Mouse (Mus musculus) forebrain, postnatal 0 days (tissue): ENCODE data around the gene Gm5965. TPM values are rescaled to one million over a fixed set of nuclear protein-coding genes. Genes with fewer than 3 reads are reported as not detected.
A peak's percentile ranks its signal among the peaks of the same experiment; 100 is the strongest.

ENCODE experiments used
- ATAC-seq: fragments of 200-750 bp; cut with Nextera tagmentation; 2 replicates; pipeline ENCODE4 v1.8.0; 2017; ENCODE audit warnings: mild to moderate bottlenecking, moderate library complexity
- DNase-seq: peaks from one replicate; pipeline ENCODE4 v3.0.0-alpha.2; 2015
- H3K27ac ChIP-seq: fragments of 300-500 bp; sonication (generic); 2 replicates; pipeline ENCODE4 v1.5.1; 2014; ENCODE audit warnings: low read depth, mild to moderate bottlenecking, antibody characterized with exemption, low read length, moderate library complexity, mixed read lengths
- H3K27me3 ChIP-seq: fragments of 300-500 bp; sonication (generic); 2 replicates; pipeline ENCODE4 v1.6.1; 2014; ENCODE audit warnings: mild to moderate bottlenecking, low read length, mixed read lengths; ENCODE audit not compliant: insufficient read depth
- H3K36me3 ChIP-seq: fragments of 300-500 bp; sonication (generic); 2 replicates; pipeline ENCODE4 v1.6.1; 2014; ENCODE audit warnings: mild to moderate bottlenecking, moderate library complexity; ENCODE audit not compliant: insufficient read depth
- H3K4me1 ChIP-seq: fragments of 300-500 bp; sonication (generic); 2 replicates; pipeline ENCODE4 v1.6.1; 2014; ENCODE audit warnings: antibody characterized with exemption; ENCODE audit not compliant: insufficient read depth
- H3K4me2 ChIP-seq: fragments of 300-500 bp; sonication (generic); 2 replicates; pipeline ENCODE4 v1.6.1; 2014; ENCODE audit warnings: low read depth, mild to moderate bottlenecking, moderate library complexity
- H3K4me3 ChIP-seq: fragments of 300-500 bp; sonication (generic); 2 replicates; pipeline ENCODE4 v1.5.1; 2014; ENCODE audit warnings: low read depth, low read length, mixed read lengths
- H3K9ac ChIP-seq: fragments of 300-500 bp; sonication (generic); 2 replicates; pipeline ENCODE4 v1.6.1; 2014; ENCODE audit warnings: mild to moderate bottlenecking
- H3K9me3 ChIP-seq: fragments of 300-500 bp; sonication (generic); 2 replicates; pipeline ENCODE4 v1.6.1; 2016; ENCODE audit warnings: low read length
- CTCF ChIP-seq: sonication (generic); IDR thresholded peaks from 2 replicates; pipeline ENCODE4 v1.5.1; 2016; ENCODE audit warnings: antibody characterized with exemption, control low read depth, low read depth
- WGBS: fragments of 180-500 bp; shearing (Covaris S2); extraction: QIAGEN DNeasy Blood & Tissue Kit; methylation state at CpG from one replicate; pipeline ENCODE4 v1.1.7; 2014; 5-methylcytosine and 5-hydroxymethylcytosine counted together
- polyA plus RNA-seq: library from polyadenylated mRNA; unstranded; fragments of >200 nt; fragmentation: Nextera tagmentation; extraction: Ambion mirVana; gene quantifications from 2 replicates; pipeline ENCODE4 v1.2.1, GENCODE M21; 2015
- total RNA-seq: library from RNA; depleted of rRNA; stranded (reverse); fragments of >200 nt; gene quantifications from 2 replicates; pipeline ENCODE4 v1.2.3, GENCODE M21; 2014; rRNA removed

Gm5965 gene
- total and polyA plus RNA-seq, 2 experiments from 2014 or later: not detected

- H3K9ac ChIP-seq: no peak within 1 kb of the TSS
- 88% methylated on average over 2 of the region's 2 CpGs for WGBS
- H3K4me2 ChIP-seq: no peak within 1 kb of the TSS
- H3K27ac ChIP-seq: no peak within 1 kb of the TSS
- H3K4me1 ChIP-seq: no peaks in the 10 kb centered on the region
- ATAC-seq (no peak), DNase-seq (no peak)
- no peak within 1 kb of the TSS for H3K4me3 ChIP-seq
- H3K36me3 ChIP-seq: no peaks in the 10 kb centered on the region
- H3K9me3 ChIP-seq: no peaks in the 10 kb centered on the region
- no peak for TF ChIP-seq CTCF
- no peaks in the 10 kb centered on the region for H3K27me3 ChIP-seq
Observed at GRCm38 (mm10) chr16:88774106-88774505, 3.6 kb upstream of the Gm5965 start, which contains the start of gene 2310057N15Rik. Gene 2310057N15Rik, minus strand, starts transcription at chr16:88774206.

GRCm38 (mm10) chr16:88786786-88787185 lies 9.1 kb downstream of the Gm5965 start:
- DNase-seq (no peak), ATAC-seq (no peak)
- Histone ChIP-seq H3K9ac (no peak overlapping the region), H3K27me3 (no peaks in the 10 kb centered on the region), H3K36me3 (no peaks in the 10 kb centered on the region), H3K9me3 (no peaks in the 10 kb centered on the region), H3K4me2 (no peak overlapping the region), H3K27ac (no peak overlapping the region), H3K4me3 (no peak overlapping the region), H3K4me1 (no peaks in the 10 kb centered on the region)
- 82% methylated on average over 2 of the region's 2 CpGs for WGBS
- no peak for TF ChIP-seq CTCF

- H3K4me2 ChIP-seq: no peak within 1 kb of the TSS
Observed at GRCm38 (mm10) chr16:88811827-88812226, 34.1 kb downstream of the Gm5965 start, which contains the start of gene Gm20741. Gene Gm20741, minus strand, starts transcription at chr16:88812220.

GRCm38 (mm10) chr16:88820066-88820465 lies 42.4 kb downstream of the Gm5965 start, which contains the start of gene Krtap15:
Gene Krtap15, plus strand, starts transcription at chr16:88820215.
- DNase-seq (no peak), ATAC-seq (no peak)
- Histone ChIP-seq H3K36me3 (no peaks in the 10 kb centered on the region), H3K4me3 (no peak within 1 kb of the TSS), H3K27me3 (no peaks in the 10 kb centered on the region), H3K9ac (no peak within 1 kb of the TSS), H3K4me1 (no peaks in the 10 kb centered on the region), H3K4me2 (no peak within 1 kb of the TSS), H3K9me3 (no peaks in the 10 kb centered on the region), H3K27ac (no peak within 1 kb of the TSS)
- 81% methylated on average over 3 of the region's 3 CpGs for WGBS
- TF ChIP-seq CTCF: no peak

More at GRCm38 (mm10) chr16:88811827-88812226, 34.1 kb downstream of the Gm5965 start, which contains the start of gene Gm20741:
- H3K9ac ChIP-seq: no peak within 1 kb of the TSS
- DNase-seq: no peak
- TF ChIP-seq CTCF: no peak
- H3K4me1 ChIP-seq: no peaks in the 10 kb centered on the region
- ATAC-seq: no peak
- no peaks in the 10 kb centered on the region for H3K27me3 ChIP-seq
- 82% methylated on average over 2 of the region's 2 CpGs for WGBS
- H3K27ac ChIP-seq: no peak within 1 kb of the TSS
- no peaks in the 10 kb centered on the region for H3K36me3 ChIP-seq
- no peak within 1 kb of the TSS for H3K4me3 ChIP-seq
- H3K9me3 ChIP-seq: no peaks in the 10 kb centered on the region

DNA sequence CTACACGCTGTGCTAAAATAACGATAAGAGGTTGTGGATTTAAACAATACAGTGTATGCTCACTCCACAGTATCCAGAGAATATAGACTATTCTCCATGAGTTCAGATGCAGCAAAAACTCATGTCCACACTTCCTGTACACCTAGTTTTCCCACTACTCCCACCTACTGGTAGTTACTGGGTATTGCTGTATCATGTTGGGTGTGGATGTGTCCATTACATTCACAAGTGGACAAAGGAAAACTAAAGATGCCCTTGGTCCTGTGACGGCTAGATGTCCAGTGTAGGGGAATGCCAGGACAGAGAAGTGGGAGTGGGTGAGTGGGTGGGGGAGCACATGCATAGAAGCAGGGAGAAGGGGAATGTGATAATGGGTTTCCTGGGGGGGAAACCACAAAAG lies 46.0 kb downstream of the Gm5965 start:
- DNase-seq (no peak), ATAC-seq (no peak)
- TF ChIP-seq CTCF: peak; percentile 61
- Histone ChIP-seq H3K27ac (no peak overlapping the region), H3K4me1 (no peaks in the 10 kb centered on the region), H3K9ac (no peak overlapping the region), H3K27me3 (no peaks in the 10 kb centered on the region), H3K4me3 (no peak overlapping the region), H3K36me3 (no peaks in the 10 kb centered on the region), H3K9me3 (no peaks in the 10 kb centered on the region), H3K4me2 (no peak overlapping the region)
- 79% methylated on average over 3 of the region's 3 CpGs for WGBS

- TF ChIP-seq CTCF: no peak
- H3K27ac ChIP-seq: no peak within 1 kb of the TSS
- no peaks in the 10 kb centered on the region for H3K9me3 ChIP-seq
- ATAC-seq (peak; percentile 32; the same call in 1 of the 2 replicates), DNase-seq (peak; percentile 54)
- 62% methylated on average over 9 of the region's 9 CpGs for WGBS
- no peak within 1 kb of the TSS for H3K4me3 ChIP-seq
- H3K9ac ChIP-seq: no peak within 1 kb of the TSS
- H3K4me1 ChIP-seq: no peaks in the 10 kb centered on the region
- no peaks in the 10 kb centered on the region for H3K36me3 ChIP-seq
- no peaks in the 10 kb centered on the region for H3K27me3 ChIP-seq
- H3K4me2 ChIP-seq: no peak within 1 kb of the TSS
Observed at GRCm38 (mm10) chr16:88826095-88826652, 48.5 kb downstream of the Gm5965 start, which contains the start of gene Krtap14. Gene Krtap14, minus strand, starts transcription at chr16:88826145.

- Histone ChIP-seq H3K9me3 (no peaks in the 10 kb centered on the region), H3K4me1 (no peaks in the 10 kb centered on the region), H3K27me3 (no peaks in the 10 kb centered on the region), H3K9ac (no peak overlapping the region), H3K4me3 (no peak overlapping the region), H3K36me3 (no peaks in the 10 kb centered on the region), H3K4me2 (no peak overlapping the region), H3K27ac (no peak overlapping the region)
- no peak for TF ChIP-seq CTCF
- ATAC-seq: no peak
- no peak for DNase-seq
- WGBS: 74% methylated on average over 3 of the region's 3 CpGs
Observed at GRCm38 (mm10) chr16:88826978-88827377, 49.3 kb downstream of the Gm5965 start.

Other genes starting within 250 kb of the Gm5965 start
- gene Cldn8, start 214.7 kb upstream of the Gm5965 start, total RNA-seq: not detected in 2 replicates
- not detected in 2 replicates for gene Cldn8, start 214.7 kb upstream of the Gm5965 start, polyA plus RNA-seq
- not detected in 2 replicates for gene Krtap24-1, start 165.6 kb upstream of the Gm5965 start, total RNA-seq
- not detected in 2 replicates for gene Krtap24-1, start 165.6 kb upstream of the Gm5965 start, polyA plus RNA-seq
- not detected in 2 replicates for gene 2310079G19Rik, start 150.2 kb upstream of the Gm5965 start, total RNA-seq
- not detected in 2 replicates for gene 2310079G19Rik, start 150.2 kb upstream of the Gm5965 start, polyA plus RNA-seq
- gene Krtap26-1, start 130.1 kb upstream of the Gm5965 start, total RNA-seq: not detected in 2 replicates
- not detected in 2 replicates for gene Krtap26-1, start 130.1 kb upstream of the Gm5965 start, polyA plus RNA-seq
- gene Krtap27-1, start 106.2 kb upstream of the Gm5965 start, total RNA-seq: not detected in 2 replicates
- not detected in 2 replicates for gene Krtap27-1, start 106.2 kb upstream of the Gm5965 start, polyA plus RNA-seq
- gene 2310061N02Rik, start 69.9 kb upstream of the Gm5965 start, total RNA-seq: not detected in 2 replicates
- not detected in 2 replicates for gene 2310061N02Rik, start 69.9 kb upstream of the Gm5965 start, polyA plus RNA-seq
- gene Krtap13-1, start 49.0 kb upstream of the Gm5965 start, total RNA-seq: not detected in 2 replicates
- not detected in 2 replicates for gene Krtap13-1, start 49.0 kb upstream of the Gm5965 start, polyA plus RNA-seq
- gene Krtap13, start 26.3 kb upstream of the Gm5965 start, total RNA-seq: not detected in 2 replicates
- gene Krtap13, start 26.3 kb upstream of the Gm5965 start, polyA plus RNA-seq: not detected in 2 replicates
- gene 2310034C09Rik, start 19.0 kb upstream of the Gm5965 start, total RNA-seq: not detected in 2 replicates
- gene 2310034C09Rik, start 19.0 kb upstream of the Gm5965 start, polyA plus RNA-seq: not detected in 2 replicates
- gene 2310057N15Rik, start 3.7 kb upstream of the Gm5965 start, total RNA-seq: not detected in 2 replicates
- gene 2310057N15Rik, start 3.7 kb upstream of the Gm5965 start, polyA plus RNA-seq: not detected in 2 replicates
- gene Gm20741, start 34.3 kb downstream of the Gm5965 start, total RNA-seq: not detected in 2 replicates
- not detected in 2 replicates for gene Gm20741, start 34.3 kb downstream of the Gm5965 start, polyA plus RNA-seq
- gene Krtap15, start 42.3 kb downstream of the Gm5965 start, total RNA-seq: not detected in 2 replicates
- not detected in 2 replicates for gene Krtap15, start 42.3 kb downstream of the Gm5965 start, polyA plus RNA-seq
- not detected in 2 replicates for gene Krtap14, start 48.2 kb downstream of the Gm5965 start, total RNA-seq
- gene Krtap14, start 48.2 kb downstream of the Gm5965 start, polyA plus RNA-seq: not detected in 2 replicates
- not detected in 2 replicates for gene Krtap19-1, start 91.5 kb downstream of the Gm5965 start, total RNA-seq
- not detected in 2 replicates for gene Krtap19-1, start 91.5 kb downstream of the Gm5965 start, polyA plus RNA-seq
- gene Krtap19-2, start 96.4 kb downstream of the Gm5965 start, total RNA-seq: not detected in 2 replicates
- not detected in 2 replicates for gene Krtap19-2, start 96.4 kb downstream of the Gm5965 start, polyA plus RNA-seq
- not detected in 2 replicates for gene Krtap19-3, start 100.1 kb downstream of the Gm5965 start, total RNA-seq
- gene Krtap19-3, start 100.1 kb downstream of the Gm5965 start, polyA plus RNA-seq: not detected in 2 replicates
- not detected in 2 replicates for gene Krtap19-4, start 107.2 kb downstream of the Gm5965 start, total RNA-seq
- gene Krtap19-4, start 107.2 kb downstream of the Gm5965 start, polyA plus RNA-seq: not detected in 2 replicates
- gene Krtap19-5, start 118.6 kb downstream of the Gm5965 start, total RNA-seq: not detected in 2 replicates
- not detected in 2 replicates for gene Krtap19-5, start 118.6 kb downstream of the Gm5965 start, polyA plus RNA-seq
- not detected in 2 replicates for gene Krtap19-9b, start 154.4 kb downstream of the Gm5965 start, total RNA-seq
- gene Krtap19-9b, start 154.4 kb downstream of the Gm5965 start, polyA plus RNA-seq: not detected in 2 replicates
- not detected in 2 replicates for gene Krtap16-3, start 185.0 kb downstream of the Gm5965 start, total RNA-seq
- gene Krtap16-3, start 185.0 kb downstream of the Gm5965 start, polyA plus RNA-seq: not detected in 2 replicates
- not detected in 2 replicates for gene Krtap22-2, start 232.9 kb downstream of the Gm5965 start, total RNA-seq
- not detected in 2 replicates for gene Krtap22-2, start 232.9 kb downstream of the Gm5965 start, polyA plus RNA-seq
- gene Gm10229, start 237.4 kb downstream of the Gm5965 start, total RNA-seq: not detected in 2 replicates
- not detected in 2 replicates for gene Gm10229, start 237.4 kb downstream of the Gm5965 start, polyA plus RNA-seq